Mouse (Mus musculus) embryonic stem cell, embryonic (primary cell): ENCODE measurements around the gene Thbd.

Experiments used
- CTCF ChIA-PET, 4 experiments: fragments of 300-600 bp in 2 of 4; fragments of 350-600 bp in 2 of 4; sonication (Branson Sonifier 250); formaldehyde crosslinking; loops; one replicate each; lab custom pipeline; 2022; ENCODE audit warnings: inconsistent platforms in 2 of 4; lab: Charles Lee
- POLR2A ChIA-PET, 4 experiments: fragments of 300-600 bp in 2 of 4; fragments of 350-600 bp in 2 of 4; sonication (Branson Sonifier 250); formaldehyde crosslinking; loops; one replicate each; lab custom pipeline; 2022; ENCODE audit warnings: antibody characterized with exemption in 4 of 4, inconsistent platforms in 1 of 4; lab: Charles Lee

Gene Thbd

DNA sequence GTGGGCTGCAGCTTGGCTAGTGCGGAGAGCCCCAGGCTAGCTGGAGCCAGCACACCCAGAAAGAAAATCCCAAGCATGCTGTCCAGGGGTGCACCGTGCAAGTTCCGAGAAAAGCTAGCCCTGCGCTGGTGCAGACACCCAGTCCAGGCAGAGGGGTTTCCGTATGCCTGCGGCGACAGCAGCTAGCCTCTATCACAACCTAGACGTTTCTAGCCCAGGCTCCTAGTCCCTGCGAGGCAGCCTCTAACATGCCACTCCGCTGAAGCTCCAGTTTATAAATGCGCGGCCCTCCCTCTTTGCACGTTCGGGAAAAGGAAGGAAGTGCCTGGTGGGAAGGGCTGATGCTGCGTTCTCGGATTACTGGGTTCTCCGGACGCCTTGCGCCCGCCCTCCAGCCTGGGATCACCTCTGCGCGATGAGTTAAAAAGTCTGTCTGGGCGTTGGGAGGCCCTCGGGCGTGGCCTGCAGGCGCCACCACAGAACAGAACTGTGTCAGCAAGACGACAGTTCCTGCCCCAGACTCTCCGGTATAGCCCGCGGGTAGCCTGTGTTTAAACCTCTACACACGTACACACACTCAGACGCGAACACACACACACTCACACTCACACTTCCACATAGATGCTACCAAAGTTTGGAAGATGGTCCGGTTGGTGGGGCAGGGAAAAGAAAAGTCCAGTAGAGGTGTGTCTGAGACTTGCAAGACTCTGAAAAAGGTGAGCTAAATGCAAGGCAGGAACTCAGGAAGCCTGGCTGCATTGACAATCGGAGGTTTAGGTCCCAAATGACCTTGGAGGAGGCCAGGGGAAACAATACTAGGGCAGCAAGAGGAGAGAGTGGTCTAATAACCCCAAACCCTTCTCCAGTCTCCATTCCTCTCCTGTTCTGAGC, at the start of gene Thbd:
Thbd (minus strand) TSS at position 319 of the 891 bp plus-strand sequence.
- ChIA-PET POLR2A (interaction anchor here in 3 of 4 experiments (0.5 to 3.5 kb wide), 9 partner anchors 10 to 1209 kb away, joined by 3 to 17 read pairs (median 3); partner anchors contain the start of genes Sstr4 (in 3 of the 3) and Nxt1 (in 1 of the 3)), CTCF (interaction anchor here in 3 of 4 experiments (0.6 to 1.5 kb wide), 7 partner anchors 12 to 1395 kb away, joined by 3 to 7 read pairs (median 3); partner anchors contain the start of gene Sstr4 (in 2 of the 3))

DNA sequence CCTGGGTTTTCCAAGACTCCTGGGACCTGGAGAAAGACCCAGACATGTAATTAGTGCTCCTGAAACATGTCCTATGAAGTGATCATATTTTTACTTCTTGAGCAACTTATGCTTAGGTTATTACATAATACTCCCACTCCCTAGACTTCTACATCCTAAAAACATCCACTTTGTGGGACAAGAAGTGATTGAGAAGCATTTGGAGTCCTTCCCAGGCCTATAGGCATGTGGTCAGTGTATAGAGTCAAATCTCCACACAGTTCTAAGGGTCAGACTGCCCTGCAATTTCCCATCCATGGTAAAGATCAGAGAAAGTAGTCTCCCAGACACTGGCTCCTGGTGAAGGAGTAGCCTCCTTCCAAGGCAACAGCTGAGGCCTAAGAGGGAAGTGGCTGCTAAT, 47.4 kb upstream of the Thbd start:
- ChIA-PET CTCF (no interaction called here), POLR2A (no interaction called here)

DNA sequence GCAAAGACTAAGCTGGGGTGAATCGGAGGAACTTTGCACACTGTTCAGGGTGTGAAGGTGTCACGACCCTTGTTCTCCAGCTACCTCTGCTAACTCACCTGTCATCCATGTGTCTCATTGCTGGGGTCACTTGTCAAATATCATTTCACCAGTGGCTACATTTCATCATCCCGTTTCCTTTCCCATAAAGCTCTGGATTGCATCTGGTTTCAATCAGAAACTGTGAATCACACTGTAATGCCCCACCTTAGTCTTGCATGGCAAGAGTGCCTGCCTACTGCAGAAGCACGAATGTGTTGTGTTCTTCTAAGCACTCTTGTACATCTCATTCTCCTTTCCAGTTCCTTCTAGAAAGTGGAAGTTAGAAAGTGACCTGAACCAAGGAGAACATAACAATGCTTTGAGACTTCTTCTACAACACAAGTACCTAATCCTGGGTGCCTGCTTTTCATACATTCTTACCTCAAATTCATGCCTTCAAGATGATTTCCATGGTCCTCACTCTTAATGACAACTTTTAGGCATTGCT, 46.1 kb upstream of the Thbd start:
- ChIA-PET POLR2A (no interaction called here), CTCF (no interaction called here)

DNA sequence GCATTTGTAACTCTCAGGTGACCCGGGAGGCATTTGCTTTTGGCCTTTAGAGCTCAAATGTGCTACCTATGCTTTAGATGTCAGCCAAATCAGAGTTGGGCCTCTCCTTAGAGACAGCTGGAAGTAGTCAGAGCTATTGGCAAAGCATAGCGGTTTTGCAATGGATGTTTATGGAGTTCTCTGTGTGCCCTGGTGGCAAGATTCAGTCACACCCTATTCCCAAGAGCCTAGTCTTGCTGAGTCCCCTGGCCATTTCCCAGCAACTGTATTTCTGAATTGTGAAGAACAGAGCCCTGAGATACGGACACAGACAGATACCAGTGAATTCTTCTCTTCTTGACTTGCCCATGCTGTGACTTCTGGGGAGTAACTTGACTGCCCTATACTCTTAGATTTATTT, 45.1 kb upstream of the Thbd start:
- ChIA-PET POLR2A (no interaction called here), CTCF (no interaction called here)

DNA sequence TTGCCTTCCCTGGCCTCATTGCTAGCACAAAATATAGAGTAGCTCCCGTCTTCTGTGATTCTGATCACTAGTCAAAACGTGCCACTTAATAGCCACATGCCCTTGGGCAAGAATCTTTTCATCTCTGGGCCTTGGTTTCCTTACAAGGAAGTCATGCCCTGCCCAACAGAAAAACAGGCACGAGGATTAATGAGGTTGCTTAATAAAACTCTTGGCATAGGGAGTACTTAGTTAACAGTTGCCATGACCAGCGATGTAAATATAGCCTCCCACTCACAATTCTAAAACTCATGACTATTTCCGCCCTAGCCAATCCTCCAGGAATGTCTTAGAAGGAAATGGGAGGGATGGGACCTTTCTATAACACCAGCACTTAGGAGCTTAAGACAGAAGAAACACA, 43.5 kb upstream of the Thbd start:
- ChIA-PET POLR2A (no interaction called here), CTCF (no interaction called here)

DNA sequence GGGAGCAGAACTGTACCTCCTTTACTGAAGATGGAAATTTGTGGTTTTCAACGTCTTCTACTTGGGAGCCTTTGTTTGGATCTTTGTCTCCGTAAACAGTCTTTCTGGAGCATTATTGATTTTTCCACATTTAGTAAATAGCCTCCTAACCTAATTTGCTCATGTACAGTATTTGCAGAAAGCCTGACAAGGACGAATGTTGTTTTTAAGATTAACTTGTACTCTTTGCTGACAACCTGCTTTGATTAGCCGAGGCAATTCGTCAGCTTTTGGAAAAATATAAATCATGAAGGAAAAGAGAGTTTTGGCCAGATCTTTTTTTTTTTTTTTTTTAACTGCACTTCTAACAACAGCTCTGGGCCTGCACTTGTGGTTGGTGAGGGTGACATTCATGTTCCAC, 42.6 kb upstream of the Thbd start:
- ChIA-PET CTCF (no interaction called here), POLR2A (no interaction called here)

DNA sequence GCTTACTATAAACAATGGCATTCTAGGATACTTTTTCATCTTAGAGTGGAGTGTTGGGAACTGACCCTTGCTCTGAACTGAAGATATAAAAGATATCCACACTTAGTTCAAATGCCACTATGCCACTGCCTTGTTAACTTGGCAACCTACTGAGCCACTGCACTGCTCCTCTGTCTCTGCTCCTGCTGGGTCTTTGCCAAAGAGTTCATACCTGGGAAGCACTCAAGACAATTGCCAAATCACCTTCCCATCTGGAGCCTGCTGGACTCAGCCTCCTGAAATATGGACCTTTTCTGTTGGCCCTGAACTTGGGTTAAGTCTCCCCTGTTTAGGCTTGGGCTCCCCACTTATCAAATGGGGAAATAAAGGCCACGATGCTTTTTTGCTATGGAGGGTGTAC, 41.7 kb upstream of the Thbd start:
- ChIA-PET CTCF (no interaction called here), POLR2A (no interaction called here)

DNA sequence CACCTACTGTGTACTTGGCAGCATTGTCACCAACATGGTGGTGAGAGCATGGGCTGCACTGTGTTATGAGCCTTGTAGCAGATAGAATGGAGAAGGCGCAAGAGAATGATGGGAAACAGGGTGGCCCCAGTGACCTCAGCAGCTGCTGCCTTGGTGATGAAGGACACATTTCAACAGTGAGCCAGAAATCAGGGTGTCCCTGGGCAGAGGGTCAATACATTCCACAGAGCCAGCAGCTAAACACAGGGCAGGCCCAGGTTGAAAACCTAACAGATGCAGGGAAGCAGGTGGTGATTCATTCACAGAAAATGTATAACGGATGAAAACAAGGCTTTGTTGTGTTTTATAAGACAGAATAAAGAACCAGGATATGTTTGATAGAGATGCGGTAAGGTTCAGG, 38.5 kb upstream of the Thbd start:
- CTCF ChIA-PET: no interaction called here
- POLR2A ChIA-PET: no interaction called here

DNA sequence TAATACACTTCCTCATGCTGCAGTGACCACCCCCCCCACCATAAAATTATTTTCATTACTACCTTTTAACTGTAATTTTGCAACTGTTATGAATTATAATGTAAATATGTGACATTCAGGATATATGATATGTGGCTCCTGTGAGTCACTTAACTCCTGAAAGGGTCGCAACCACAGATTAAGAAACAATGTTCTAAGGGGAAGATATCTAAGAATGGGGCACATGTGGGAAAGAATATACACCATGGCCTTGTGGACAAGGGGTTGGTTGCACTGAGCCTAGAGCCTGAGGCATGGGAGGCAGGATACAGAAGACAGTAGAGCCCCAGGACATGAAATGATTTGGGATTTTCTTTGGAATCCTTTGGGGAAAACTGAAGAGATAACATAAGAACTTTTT, 37.6 kb upstream of the Thbd start:
- CTCF ChIA-PET: no interaction called here
- POLR2A ChIA-PET: no interaction called here

DNA sequence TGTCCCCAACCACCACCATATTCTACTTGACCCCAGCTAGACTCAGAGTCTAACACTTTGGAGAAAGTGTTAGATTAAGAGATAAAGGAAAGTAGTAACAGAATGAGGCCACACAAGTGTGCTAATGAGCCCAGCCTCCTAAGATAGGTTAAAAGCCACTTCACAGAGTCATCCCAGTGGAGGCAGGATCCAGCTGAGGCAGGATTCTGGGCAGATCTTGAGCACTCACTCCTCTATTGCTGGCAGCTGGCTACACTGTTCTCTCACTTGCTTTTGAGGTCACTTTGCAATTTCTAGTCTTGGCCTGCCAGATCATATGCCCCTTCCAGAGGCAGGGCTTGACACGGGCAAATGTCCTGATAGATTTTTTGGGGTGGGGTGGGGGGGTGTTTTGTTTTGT, 36.5 kb upstream of the Thbd start:
- CTCF ChIA-PET: interaction anchor here in 1 of 4 experiments (0.6 kb wide), 1 partner anchor 307 kb away, joined by 4 read pairs; no protein-coding TSS in a partner anchor

DNA sequence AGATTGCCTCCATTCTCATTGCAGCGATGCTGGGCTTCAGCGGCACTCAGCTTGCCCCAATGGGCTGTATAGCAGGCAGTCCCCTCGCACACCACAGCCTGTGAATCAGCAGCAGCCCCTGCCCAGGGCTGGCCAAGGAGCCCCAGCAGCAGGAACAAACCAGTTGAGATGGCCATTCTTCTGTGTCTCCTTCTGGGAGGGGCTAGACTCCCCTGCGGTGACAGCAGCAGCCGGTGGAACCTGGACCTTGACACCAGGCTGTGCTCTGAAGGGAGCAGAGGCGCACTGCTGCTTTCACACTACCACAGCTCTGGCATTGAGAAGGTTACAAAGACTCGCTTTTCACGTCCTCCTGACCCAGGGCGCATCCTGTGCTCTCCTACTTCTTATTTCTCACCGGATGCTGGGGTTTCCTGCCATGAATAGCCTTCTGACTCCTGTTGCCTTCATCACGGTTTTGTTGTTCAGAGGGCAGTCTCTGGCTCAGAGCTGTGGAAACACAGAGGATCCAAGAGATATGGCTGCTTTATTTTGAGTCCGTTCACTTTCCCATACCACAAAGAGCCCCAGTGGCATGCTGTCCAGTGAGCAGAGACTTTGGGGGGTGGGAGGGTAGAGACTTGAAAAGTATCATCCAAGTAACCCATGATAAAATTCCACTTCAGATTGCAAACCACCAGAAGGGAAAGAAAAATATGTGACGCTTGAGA, 35.4 kb upstream of the Thbd start, which contains the start of gene Cd93:
Cd93 (minus strand) TSS at position 315 of the 710 bp plus-strand sequence.
- POLR2A ChIA-PET: no interaction called here
- CTCF ChIA-PET: no interaction called here

More for the DNA sequence above, 36.5 kb upstream of the Thbd start:
- POLR2A ChIA-PET: interaction anchor here in 1 of 4 experiments (0.8 kb wide), 1 partner anchor 389 kb away, joined by 3 read pairs; no protein-coding TSS in a partner anchor

DNA sequence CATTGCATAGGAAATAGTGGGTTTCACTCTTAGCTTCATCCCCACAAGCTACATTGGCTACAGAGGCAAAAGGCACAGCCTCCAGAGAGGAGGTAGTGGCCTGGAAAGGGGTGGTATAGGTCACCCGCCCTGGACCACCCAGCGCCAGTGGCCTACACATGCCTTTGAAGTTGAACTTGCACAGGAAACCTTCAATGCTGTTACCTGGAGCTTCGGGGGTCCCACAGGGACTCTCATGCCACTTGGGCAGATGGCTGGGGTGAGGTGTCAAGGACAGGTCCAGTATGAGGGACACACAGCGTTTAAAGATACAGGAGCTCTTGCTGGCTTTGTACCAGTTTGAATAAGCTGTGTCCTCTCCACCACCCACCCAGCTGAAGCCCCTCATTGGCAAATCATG, 34.7 kb upstream of the Thbd start:
- CTCF ChIA-PET: no interaction called here
- POLR2A ChIA-PET: no interaction called here

DNA sequence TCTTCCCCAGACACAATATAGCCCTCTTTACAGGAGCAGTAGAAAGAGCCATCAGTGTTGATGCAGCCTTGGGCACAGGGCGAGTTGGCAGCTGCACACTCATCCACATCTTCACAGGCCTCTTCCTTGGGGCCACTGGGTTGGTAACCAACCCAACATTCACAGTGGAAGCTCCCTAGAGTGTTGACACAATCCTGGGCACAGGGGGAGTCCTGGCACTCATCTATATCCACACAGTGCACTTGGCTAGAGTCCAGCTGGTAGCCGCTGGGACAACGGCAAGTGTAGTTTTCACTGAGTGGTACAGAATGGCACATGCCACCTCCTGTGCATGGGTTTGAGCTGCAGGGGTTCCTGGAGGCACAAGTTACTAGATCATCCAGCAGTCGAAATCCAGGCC, 34.2 kb upstream of the Thbd start:
- ChIA-PET CTCF (no interaction called here), POLR2A (no interaction called here)

DNA sequence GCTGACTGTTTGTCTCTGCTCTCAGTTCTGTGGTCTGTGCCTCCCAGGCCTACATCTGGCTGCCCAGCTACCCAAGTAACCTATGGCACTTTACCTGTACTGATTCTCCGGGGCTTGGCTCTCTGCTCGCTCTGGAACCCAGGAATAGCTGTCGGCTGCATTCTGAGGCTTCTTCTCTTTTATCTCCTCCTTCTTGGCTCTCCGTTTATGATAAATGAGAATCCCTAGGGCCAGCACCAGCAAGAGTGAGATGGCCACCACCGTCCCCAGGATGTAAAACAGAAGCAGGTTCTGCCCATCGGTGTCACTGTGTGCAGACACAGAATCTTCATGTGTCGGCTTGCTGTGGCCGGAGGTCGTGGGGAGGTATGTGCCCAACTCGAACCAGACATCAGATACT, 33.4 kb upstream of the Thbd start:
- POLR2A ChIA-PET: no interaction called here
- CTCF ChIA-PET: no interaction called here

DNA sequence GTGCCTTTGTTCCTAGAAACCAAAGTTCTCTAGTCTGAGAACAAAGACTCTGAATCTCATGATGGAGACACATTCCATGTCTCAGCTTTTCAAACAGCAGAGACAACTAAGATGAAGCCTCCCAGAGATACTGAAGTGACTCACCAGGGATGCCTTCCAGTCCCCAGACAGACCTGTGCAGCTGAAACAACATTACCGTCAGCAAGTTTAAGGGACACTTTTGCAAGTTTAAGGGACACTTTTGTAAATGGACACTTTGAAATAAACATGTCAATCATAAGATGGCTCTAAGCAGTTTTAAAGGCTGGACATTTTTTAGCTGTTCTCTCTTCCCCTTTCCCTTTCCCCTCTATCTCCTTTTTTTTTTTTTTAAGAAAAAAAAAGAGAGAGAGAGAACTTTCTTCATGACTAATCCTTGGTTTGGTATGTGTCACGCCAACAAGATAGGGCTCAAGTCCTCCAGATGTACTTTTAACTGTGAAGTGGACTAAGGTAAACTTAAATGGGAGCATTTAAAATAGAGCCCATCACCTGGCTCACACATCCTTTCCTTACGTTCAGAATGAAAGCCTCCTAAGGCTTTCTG, 31.8 kb upstream of the Thbd start:
- CTCF ChIA-PET: no interaction called here
- POLR2A ChIA-PET: interaction anchor here in 1 of 4 experiments (0.6 kb wide), 1 partner anchor 50 kb away, joined by 3 read pairs; no protein-coding TSS in a partner anchor

DNA sequence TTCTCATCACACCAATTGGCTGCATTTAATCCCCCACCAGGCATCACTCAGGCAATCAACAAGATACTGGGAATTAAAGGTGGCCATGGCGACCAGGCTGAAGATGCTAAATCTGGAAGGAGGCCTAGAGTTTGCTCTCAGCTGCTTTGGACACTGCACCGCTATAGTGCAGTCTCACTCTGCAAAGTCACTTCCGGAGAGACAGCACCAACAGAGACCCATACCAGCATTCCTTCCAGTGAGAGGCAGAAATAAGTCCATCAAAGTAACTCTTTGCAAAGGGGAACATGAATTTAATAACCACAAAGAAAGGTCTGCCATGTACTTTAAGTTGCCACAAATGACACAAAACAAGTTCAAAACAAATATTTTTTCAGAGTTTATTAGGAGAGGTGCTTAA, 28.3 kb upstream of the Thbd start:
- POLR2A ChIA-PET: no interaction called here
- CTCF ChIA-PET: no interaction called here

DNA sequence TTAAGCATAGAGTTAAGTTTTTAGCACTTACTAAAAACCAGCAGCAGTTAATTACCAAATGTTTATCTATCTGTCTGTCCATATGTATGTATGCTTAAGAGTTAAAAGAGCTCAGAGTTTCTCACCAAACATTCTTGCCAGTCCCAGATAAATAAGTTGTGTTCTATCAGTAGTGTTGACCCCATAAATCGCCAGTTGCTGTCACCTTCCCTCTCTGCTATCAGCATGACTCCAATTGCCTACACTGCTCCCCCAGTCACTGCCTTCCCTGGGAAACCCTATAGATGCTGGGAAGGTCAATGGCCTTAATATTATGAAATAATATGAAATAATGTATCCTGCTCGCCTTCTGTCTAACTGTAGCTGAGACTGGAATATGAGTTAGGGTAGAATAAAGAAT, 24.4 kb upstream of the Thbd start:
- POLR2A ChIA-PET: no interaction called here
- CTCF ChIA-PET: no interaction called here

DNA sequence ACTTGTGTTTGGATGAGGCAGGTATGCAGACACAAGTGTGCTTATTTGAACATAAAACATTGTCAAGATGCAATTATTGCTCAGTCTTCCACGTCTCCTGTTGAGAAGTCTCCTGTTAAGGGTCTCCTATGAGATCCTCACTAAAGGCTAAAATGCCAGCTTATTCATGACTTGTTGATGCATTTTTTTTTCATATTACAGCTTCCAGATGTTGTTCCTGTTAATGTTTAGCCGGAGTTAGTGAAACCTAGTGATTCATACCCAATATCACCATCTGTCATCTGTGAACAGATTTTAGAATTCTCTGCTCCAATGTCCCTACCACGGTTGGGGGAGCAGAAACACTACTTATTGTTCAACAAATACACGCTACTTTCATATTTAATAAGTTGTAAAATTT, 23.0 kb upstream of the Thbd start:
- POLR2A ChIA-PET: no interaction called here
- CTCF ChIA-PET: no interaction called here

DNA sequence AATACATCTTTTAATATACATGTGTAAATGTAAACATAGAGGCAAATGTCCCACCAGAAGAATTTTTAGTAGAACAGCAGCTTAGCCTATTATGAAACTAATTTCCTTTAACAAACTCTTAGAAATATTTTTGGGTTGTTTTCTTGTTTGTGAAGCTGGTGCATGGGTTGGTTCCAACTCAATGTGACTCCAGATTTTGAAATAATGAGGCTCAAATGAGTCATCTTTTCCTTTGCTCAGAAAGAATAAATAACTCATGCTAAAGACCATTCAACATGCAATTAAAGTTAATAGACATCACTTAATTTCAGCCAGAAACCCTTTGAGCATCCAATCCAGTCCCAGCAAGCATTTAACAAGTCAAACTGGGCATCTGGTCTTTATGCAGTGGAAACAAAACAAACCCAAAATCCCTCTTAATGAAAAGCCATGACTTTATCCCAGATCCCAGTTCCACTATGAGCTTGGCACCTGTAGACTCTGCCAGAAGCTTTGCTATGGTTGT, 21.1 kb upstream of the Thbd start:
- ChIA-PET POLR2A (interaction anchor here in 1 of 4 experiments (0.7 kb wide), 1 partner anchor 241 kb away, joined by 7 read pairs; no protein-coding TSS in a partner anchor), CTCF (interaction anchor here in 1 of 4 experiments (0.6 kb wide), 1 partner anchor 21 kb away, joined by 3 read pairs; no protein-coding TSS in a partner anchor)
